Mouse (Mus musculus) testis, adult 2 months (tissue): ENCODE measurements around the gene Prox1.

ENCODE experiments used
- CTCF ChIP-seq: fragments of 200-500 bp; IDR thresholded peaks from 2 replicates; pipeline ENCODE4 v1.5.1; 2012; ENCODE audit warnings: low read depth, mild to moderate bottlenecking, inconsistent platforms, low read length, moderate library complexity; ENCODE audit not compliant: control insufficient read depth, insufficient read depth, insufficient replicate concordance
- POLR2A ChIP-seq: fragments of 200-500 bp; IDR thresholded peaks from 2 replicates; pipeline ENCODE4 v1.6.1; 2012; ENCODE audit warnings: low read depth, mild to moderate bottlenecking, inconsistent platforms, low read length, moderate library complexity; ENCODE audit not compliant: control insufficient read depth

DNA sequence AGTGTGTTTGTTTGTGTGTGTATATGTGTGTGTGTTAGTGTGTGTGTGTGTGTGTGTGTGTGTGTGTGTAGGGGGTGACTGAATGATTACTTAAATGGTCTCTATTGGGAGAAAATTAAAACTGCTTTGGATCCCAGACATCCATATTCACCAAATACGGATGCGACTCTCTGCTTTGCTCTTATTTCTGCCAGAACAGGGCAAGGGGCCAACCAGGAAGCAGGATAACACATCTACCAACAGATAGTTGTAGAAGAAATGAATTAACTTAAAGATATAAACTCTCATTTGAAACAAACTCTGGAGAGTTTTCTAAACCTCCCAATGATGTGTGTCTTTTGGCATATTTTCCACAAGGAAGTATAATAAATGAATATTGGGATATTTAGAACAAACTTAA, 35.2 kb upstream of the Prox1 start:
- TF ChIP-seq POLR2A (no peak), CTCF (no peak)
